Mouse (Mus musculus): ENCODE measurements around the gene Zfyve28.

Zfyve28 gene

GRCm38 (mm10) chr5:34289286-34289685 lies 1.0 kb upstream of the Zfyve28 start:
- in situ Hi-C loops (cut with MboI; ENCODE audit: low pct_unique_long_range_greater_than_20kb in 1 of 2, low sequenced_read_pairs in 2 of 2, unreplicated experiment in 1 of 2): no loop called here

- in situ Hi-C loops (cut with MboI; ENCODE audit: low pct_unique_long_range_greater_than_20kb in 1 of 2, low sequenced_read_pairs in 2 of 2, unreplicated experiment in 1 of 2): no loop called here
Observed at GRCm38 (mm10) chr5:34287838-34288145, 457 bp downstream of the Zfyve28 start.

- in situ Hi-C loops (cut with MboI; ENCODE audit: low pct_unique_long_range_greater_than_20kb in 1 of 2, low sequenced_read_pairs in 2 of 2, unreplicated experiment in 1 of 2): no loop called here
Observed at GRCm38 (mm10) chr5:34287001-34287837, 1.0 kb downstream of the Zfyve28 start.

- in situ Hi-C loops (cut with MboI; ENCODE audit: low pct_unique_long_range_greater_than_20kb in 1 of 2, low sequenced_read_pairs in 2 of 2, unreplicated experiment in 1 of 2): no loop called here
Observed at GRCm38 (mm10) chr5:34286516-34286915, 1.7 kb downstream of the Zfyve28 start.

- in situ Hi-C loops (cut with MboI; ENCODE audit: low pct_unique_long_range_greater_than_20kb in 1 of 2, low sequenced_read_pairs in 2 of 2, unreplicated experiment in 1 of 2): no loop called here
Observed at GRCm38 (mm10) chr5:34285285-34285684, 3.0 kb downstream of the Zfyve28 start.

- in situ Hi-C loops (cut with MboI; ENCODE audit: low pct_unique_long_range_greater_than_20kb in 1 of 2, low sequenced_read_pairs in 2 of 2, unreplicated experiment in 1 of 2): no loop called here
Observed at GRCm38 (mm10) chr5:34284156-34284750, 4.0 kb downstream of the Zfyve28 start.

GRCm38 (mm10) chr5:34283355-34283754 lies 4.9 kb downstream of the Zfyve28 start:
- in situ Hi-C loops (cut with MboI; ENCODE audit: low pct_unique_long_range_greater_than_20kb in 1 of 2, low sequenced_read_pairs in 2 of 2, unreplicated experiment in 1 of 2): no loop called here

- in situ Hi-C loops (cut with MboI; ENCODE audit: low pct_unique_long_range_greater_than_20kb in 1 of 2, low sequenced_read_pairs in 2 of 2, unreplicated experiment in 1 of 2): no loop called here
Observed at GRCm38 (mm10) chr5:34280976-34281375, 7.3 kb downstream of the Zfyve28 start.

- in situ Hi-C loops (cut with MboI; ENCODE audit: low pct_unique_long_range_greater_than_20kb in 1 of 2, low sequenced_read_pairs in 2 of 2, unreplicated experiment in 1 of 2): no loop called here
Observed at GRCm38 (mm10) chr5:34279214-34279613, 9.0 kb downstream of the Zfyve28 start.

- in situ Hi-C loops (cut with MboI; ENCODE audit: low pct_unique_long_range_greater_than_20kb in 1 of 2, low sequenced_read_pairs in 2 of 2, unreplicated experiment in 1 of 2): no loop called here
Observed at GRCm38 (mm10) chr5:34278058-34278457, 10.2 kb downstream of the Zfyve28 start.

GRCm38 (mm10) chr5:34276746-34277145 lies 11.5 kb downstream of the Zfyve28 start:
- in situ Hi-C loops (cut with MboI; ENCODE audit: low pct_unique_long_range_greater_than_20kb in 1 of 2, low sequenced_read_pairs in 2 of 2, unreplicated experiment in 1 of 2): no loop called here

GRCm38 (mm10) chr5:34276191-34276590 lies 12.1 kb downstream of the Zfyve28 start:
- in situ Hi-C loops (cut with MboI; ENCODE audit: low pct_unique_long_range_greater_than_20kb in 1 of 2, low sequenced_read_pairs in 2 of 2, unreplicated experiment in 1 of 2): no loop called here

GRCm38 (mm10) chr5:34274676-34275293 lies 13.5 kb downstream of the Zfyve28 start:
- in situ Hi-C loops (cut with MboI; ENCODE audit: low pct_unique_long_range_greater_than_20kb in 1 of 2, low sequenced_read_pairs in 2 of 2, unreplicated experiment in 1 of 2): no loop called here

GRCm38 (mm10) chr5:34274268-34274667 lies 14.0 kb downstream of the Zfyve28 start:
- in situ Hi-C loops (cut with MboI; ENCODE audit: low pct_unique_long_range_greater_than_20kb in 1 of 2, low sequenced_read_pairs in 2 of 2, unreplicated experiment in 1 of 2): no loop called here

- in situ Hi-C loops (cut with MboI; ENCODE audit: low pct_unique_long_range_greater_than_20kb in 1 of 2, low sequenced_read_pairs in 2 of 2, unreplicated experiment in 1 of 2): no loop called here
Observed at GRCm38 (mm10) chr5:34273251-34273681, 15.0 kb downstream of the Zfyve28 start.

GRCm38 (mm10) chr5:34271743-34272142 lies 16.5 kb downstream of the Zfyve28 start:
- in situ Hi-C loops (cut with MboI; ENCODE audit: low pct_unique_long_range_greater_than_20kb in 1 of 2, low sequenced_read_pairs in 2 of 2, unreplicated experiment in 1 of 2): no loop called here

GRCm38 (mm10) chr5:34269921-34270465 lies 18.3 kb downstream of the Zfyve28 start:
- in situ Hi-C loops (cut with MboI; ENCODE audit: low pct_unique_long_range_greater_than_20kb in 1 of 2, low sequenced_read_pairs in 2 of 2, unreplicated experiment in 1 of 2): no loop called here

GRCm38 (mm10) chr5:34269197-34269920 lies 18.9 kb downstream of the Zfyve28 start:
- in situ Hi-C loops (cut with MboI; ENCODE audit: low pct_unique_long_range_greater_than_20kb in 1 of 2, low sequenced_read_pairs in 2 of 2, unreplicated experiment in 1 of 2): no loop called here

GRCm38 (mm10) chr5:34266065-34266464 lies 22.2 kb downstream of the Zfyve28 start:
- in situ Hi-C loops (cut with MboI; ENCODE audit: low pct_unique_long_range_greater_than_20kb in 1 of 2, low sequenced_read_pairs in 2 of 2, unreplicated experiment in 1 of 2): no loop called here

Data from mouse embryonic stem cell (cell line).